Mouse (Mus musculus): ENCODE data around the gene Foxp1. TPM values are rescaled to one million over a fixed set of nuclear protein-coding genes. Genes with fewer than 3 reads are reported as not detected.

Gene Foxp1
- total RNA-seq, 2 experiments from 2014 or later = 88.5 to 93.5 TPM

DNA sequence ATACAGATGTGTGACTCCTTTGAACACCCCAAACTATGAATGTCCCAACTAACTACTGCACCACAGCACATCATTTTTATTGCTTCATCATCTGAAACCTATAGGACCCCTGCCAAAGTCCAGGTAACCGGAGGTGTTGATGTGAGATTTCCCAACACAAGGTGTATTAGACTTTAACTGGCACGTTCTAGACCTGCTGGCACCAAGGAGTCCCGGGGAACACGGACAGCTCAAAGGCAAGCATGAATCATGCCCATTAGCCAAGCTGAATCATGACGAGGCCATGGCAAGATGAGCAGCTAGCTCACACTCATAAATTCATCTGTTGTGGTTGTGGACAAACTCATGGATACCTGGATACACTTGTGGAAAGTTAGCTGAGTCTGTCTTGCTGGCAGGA is 568.1 kb downstream of the Foxp1 start:
- no peak for TF ChIP-seq CTCF (conservative IDR thresholded peaks at IDR 0.05)
- Histone ChIP-seq H3K27ac (no peak overlapping the region), H3K4me3 (no peak overlapping the region)
- DNase-seq (ENCODE audit: low spot score in 2 of 2) = no peak

DNA sequence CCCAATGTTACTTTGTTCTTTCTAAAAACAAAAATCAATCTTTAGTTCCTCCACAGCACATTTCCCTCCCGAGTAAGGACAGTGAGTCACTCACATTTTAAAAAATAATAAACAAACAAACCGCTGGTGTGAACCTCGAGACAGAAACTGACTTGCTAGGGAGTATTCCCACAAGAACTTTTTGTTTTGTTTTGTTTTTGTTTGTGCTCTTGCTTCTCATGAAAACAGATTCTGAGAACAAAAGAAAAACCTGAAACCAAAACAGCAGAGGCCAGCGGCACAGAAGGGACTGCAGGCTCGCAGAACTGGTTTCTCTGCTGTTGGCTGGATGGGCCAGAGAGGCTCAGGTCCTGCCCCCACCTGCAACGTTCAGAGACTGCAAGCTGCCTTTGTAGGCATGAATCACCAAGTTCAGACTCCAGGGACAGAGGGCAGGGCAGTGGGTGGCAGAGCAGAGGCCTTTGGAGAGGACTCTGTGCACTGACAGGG is 572.8 kb downstream of the Foxp1 start:
- TF ChIP-seq CTCF (conservative IDR thresholded peaks at IDR 0.05) = no peak
- Histone ChIP-seq H3K4me3 (no peak overlapping the region), H3K27ac (peak overlapping the region; percentile 63)
- no peak for DNase-seq (ENCODE audit: low spot score in 2 of 2)

DNA sequence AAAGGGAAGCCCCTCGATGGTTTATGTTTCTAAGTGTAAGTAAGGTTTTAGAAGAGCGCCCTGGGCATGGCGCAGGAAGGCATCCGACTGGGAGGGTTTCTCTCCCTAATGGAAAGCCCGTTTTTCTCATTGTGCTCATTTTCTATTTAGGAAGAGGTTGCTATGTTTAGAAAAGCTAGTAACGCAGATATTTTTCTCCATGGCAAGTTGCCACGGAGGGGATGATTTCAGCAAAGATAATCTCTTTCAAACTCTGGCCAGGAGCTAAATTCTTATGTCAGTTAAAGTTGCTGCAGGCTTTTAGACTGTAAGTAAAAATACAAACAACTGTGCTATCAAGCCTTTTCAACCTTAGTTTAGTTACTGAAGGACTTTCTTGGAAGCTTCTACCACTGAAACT is 573.2 kb downstream of the Foxp1 start:
- Histone ChIP-seq H3K4me3 (no peak overlapping the region), H3K27ac (peak overlapping the region; percentile 63; the same call in 1 of the 2 replicates)
- TF ChIP-seq CTCF (conservative IDR thresholded peaks at IDR 0.05) = no peak
- DNase-seq (ENCODE audit: low spot score in 2 of 2) = no peak

DNA sequence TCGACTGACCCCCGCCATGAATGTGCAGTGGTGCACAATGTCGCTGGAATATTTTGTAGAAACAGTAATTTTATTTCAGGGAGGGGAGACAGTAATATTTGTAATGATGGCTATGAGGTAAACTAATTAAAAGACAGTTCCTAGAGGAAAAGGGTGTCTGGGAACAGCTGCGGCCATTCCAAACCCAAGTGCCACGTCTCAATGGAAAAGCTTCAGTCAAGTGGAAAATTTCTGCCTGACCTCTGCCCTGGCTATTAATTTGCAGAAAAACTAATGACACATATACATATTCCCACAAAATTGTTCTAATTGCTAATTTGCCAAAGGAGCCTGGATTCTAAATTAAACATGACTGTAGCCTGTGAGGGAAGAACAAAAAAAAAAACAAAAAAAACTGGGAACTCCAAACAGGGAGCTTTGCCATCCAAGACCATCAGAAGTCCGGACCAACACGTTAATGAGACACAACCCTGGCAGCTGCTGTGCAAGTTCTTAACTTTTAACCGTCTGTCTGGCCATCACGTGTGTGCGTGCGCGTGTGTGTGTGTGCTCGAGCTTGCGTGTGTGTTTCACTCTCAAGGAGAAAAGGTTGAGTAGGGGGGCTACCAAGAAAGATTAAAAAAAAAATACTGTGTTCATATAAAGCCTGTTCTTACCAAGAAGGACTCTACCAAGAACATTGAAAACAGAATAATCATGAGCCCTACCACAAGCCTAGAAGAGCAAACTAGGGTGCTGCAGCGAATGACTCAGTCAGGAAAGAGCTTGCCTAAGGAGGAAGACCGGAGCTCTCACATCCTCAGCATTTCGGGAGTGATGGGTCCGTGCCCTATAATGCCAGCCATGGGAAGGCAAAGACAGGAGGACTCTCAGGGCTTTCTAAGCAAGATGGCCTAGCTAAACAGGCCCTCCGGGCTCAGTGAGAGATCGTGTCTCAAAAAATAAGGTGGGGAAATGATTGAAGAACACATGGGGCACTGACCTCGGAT is 574.1 kb downstream of the Foxp1 start:
- no peak for TF ChIP-seq CTCF (conservative IDR thresholded peaks at IDR 0.05)
- H3K27ac ChIP-seq = no peak overlapping the region
- DNase-seq (ENCODE audit: low spot score in 2 of 2) = no peak
- H3K4me3 ChIP-seq = no peak overlapping the region

DNA sequence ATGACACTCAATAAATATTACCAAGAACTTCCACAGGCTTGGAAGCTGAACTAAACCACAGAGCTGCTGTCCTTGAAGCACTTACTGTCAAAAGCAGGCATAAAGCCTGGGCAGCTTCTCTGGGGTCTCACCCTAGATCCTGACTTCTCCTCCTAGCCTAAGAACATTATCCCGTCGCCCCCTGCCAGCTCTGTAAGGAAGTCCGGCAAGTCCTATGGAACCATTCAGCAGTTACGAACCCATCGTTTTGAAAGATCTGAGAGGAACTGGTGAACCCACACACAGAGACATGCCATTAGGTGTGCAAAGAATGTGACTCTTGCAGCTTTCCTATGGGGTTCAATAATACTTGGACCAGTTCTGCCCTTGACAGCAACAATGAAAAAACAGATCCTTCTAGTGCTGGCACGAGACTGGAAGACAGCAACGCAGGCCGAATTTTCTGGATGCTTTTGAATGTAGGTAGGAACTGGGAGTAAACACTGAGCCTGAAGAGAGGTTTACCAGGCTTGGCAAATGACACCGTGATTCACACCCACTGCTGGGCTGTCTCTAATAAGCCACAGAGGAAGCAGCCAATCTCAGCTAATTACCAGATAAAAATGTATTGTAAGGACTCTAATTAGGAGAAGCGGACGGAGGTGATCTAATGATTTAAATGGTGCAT is 574.9 kb downstream of the Foxp1 start:
- Histone ChIP-seq H3K4me3 (no peak overlapping the region), H3K27ac (no peak overlapping the region)
- DNase-seq (ENCODE audit: low spot score in 2 of 2) = no peak
- no peak for TF ChIP-seq CTCF (conservative IDR thresholded peaks at IDR 0.05)

DNA sequence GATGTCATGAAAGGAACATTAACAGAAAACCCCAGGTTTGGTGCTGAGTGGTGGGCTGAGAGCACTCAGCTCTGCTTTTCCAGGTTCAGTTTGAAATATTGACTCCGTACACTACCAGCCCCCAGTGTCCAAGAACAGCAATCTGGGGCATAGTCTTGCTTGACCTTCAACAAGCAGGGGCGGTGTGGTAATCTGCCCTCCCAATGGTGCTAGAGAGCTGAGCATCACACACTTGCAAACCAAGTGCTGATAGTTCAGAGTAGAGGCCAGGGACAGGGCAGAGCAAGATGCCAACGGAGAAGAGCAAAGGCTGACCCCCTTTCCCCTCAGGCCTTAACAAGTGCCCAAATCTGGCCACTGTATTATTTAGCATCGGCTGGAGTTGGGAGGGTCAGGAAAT is 575.8 kb downstream of the Foxp1 start:
- Histone ChIP-seq H3K4me3 (no peak overlapping the region), H3K27ac (no peak overlapping the region)
- TF ChIP-seq CTCF (conservative IDR thresholded peaks at IDR 0.05) = no peak
- DNase-seq (ENCODE audit: low spot score in 2 of 2) = no peak

DNA sequence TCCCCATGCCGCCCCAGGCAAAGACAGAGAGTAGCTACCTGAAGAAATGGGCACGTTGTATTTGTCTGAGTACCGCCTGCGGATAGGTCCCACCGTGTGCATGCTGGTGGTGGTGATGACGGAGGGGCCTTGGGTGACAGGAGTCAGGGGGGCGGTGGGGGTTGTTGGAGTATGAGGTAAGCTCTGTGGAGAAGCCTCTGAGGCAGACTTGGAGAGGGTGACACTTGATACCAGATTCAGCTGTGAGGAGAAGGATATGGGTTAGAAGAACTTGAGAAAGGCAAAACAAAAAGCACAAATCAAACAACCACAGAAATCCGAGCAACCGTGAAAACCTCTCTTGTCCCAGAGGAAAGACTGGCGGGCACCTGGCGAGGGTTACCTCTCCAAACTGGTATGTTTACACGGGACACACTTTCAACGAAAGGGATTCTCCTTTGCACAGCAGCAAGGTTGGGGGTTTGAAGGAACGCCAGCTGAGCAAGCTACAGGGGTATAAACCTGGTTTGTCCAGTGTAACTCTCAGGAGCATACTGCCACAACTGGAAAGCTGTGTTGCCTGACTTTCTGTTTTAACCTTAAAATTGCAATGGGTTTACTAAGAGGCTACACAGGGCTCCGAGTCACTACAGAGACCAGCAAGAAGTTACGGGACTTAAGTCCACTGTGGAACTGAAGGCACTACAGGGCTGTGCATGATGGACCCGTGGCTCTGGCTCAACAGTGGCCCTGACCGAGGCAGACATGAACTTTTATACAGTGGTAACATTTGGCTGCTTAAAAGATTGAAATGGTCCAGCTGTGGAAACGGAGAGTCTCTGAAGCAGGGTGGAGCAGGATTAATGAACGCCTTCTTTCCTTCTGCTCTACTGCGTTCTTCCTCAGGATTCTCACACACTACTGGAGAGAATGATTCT is 576.8 kb downstream of the Foxp1 start:
- H3K27ac ChIP-seq = no peak overlapping the region
- no peak for TF ChIP-seq CTCF (conservative IDR thresholded peaks at IDR 0.05)
- no peak overlapping the region for H3K4me3 ChIP-seq
- no peak for DNase-seq (ENCODE audit: low spot score in 2 of 2)

DNA sequence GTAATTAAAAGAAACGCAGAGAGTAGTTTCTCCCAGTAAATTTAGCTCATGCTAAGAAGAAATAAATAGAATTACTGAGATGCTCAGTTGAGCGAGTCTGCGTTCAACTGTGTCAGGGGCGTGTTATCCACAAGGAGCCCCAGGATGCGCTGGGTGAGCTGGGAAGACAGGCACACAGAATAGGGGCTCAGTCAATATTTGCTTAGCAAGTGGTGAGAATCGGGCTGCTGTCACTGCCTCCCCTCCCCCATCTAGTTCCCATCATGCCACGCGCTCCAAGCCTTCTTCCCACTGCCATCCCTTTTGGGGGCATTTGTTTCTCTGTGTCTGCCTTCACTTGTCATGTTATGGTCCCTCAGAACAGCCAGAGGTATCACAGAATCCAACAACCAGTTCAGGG is 584.2 kb downstream of the Foxp1 start:
- no peak overlapping the region for H3K27ac ChIP-seq
- no peak overlapping the region for H3K4me3 ChIP-seq
- TF ChIP-seq CTCF (conservative IDR thresholded peaks at IDR 0.05) = no peak
- DNase-seq (ENCODE audit: low spot score in 2 of 2) = no peak

DNA sequence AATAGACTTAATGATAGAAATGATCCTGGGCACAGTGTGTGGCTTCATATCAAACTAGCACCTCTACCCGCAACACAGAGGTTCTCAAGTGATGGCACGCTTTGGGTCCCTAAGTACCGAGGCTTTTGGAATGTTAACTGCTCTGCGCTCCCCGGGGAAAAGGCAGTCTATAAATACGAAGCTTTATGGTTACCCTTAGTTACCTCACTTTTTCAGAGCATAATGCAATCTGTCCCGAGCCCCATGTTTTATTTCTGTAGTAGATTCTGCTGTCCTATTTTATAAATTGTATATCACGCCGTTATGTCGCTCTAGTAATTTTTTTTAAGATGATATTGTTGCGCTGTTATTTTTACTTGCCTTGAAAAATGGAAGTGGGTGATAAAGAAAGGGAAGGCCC is 585.0 kb downstream of the Foxp1 start:
- Histone ChIP-seq H3K27ac (no peak overlapping the region), H3K4me3 (no peak overlapping the region)
- no peak for TF ChIP-seq CTCF (conservative IDR thresholded peaks at IDR 0.05)
- no peak for DNase-seq (ENCODE audit: low spot score in 2 of 2)

DNA sequence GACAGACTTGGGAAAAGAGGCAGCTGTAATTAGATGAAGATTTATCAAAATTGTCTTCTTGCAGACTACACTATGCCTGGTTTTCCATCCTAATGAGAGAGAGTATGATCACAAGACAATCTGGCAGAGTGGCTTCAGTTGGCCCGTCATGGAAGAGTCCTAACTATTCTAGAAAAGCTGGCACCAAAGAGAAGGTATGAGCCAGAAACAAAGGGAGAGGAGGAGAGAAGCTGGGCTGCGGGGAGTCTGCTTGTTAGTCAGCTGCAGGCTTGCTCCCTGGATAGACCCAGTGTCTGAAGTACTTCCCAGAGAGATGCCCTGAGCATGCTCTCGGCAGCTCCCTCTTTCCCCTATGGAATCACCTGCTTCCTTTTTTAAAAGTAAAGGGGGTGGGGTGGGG is 586.1 kb downstream of the Foxp1 start:
- TF ChIP-seq CTCF (conservative IDR thresholded peaks at IDR 0.05) = no peak
- Histone ChIP-seq H3K4me3 (no peak overlapping the region), H3K27ac (no peak overlapping the region)
- DNase-seq (ENCODE audit: low spot score in 2 of 2) = no peak

DNA sequence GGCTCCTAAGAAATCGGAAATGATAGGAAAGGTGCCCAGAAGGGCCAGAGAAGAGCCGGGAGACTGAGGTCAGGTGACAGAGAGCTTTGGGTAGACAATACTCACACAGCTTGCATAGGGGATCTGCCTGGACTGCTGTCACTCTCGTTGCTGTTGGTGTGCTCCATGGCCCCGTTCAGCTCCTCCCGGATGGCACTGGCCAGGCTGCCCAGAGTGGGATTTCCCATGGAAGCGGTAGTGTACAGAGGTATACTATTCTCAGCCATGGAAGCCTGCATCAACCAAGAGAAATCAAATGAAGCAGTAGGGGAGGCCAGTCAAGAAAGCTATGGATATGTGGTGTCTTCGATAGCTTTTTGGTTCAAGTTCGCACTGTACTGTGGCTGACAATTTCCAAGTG is 587.4 kb downstream of the Foxp1 start:
- no peak for TF ChIP-seq CTCF (conservative IDR thresholded peaks at IDR 0.05)
- H3K4me3 ChIP-seq = no peak overlapping the region
- no peak overlapping the region for H3K27ac ChIP-seq
- no peak for DNase-seq (ENCODE audit: low spot score in 2 of 2)

DNA sequence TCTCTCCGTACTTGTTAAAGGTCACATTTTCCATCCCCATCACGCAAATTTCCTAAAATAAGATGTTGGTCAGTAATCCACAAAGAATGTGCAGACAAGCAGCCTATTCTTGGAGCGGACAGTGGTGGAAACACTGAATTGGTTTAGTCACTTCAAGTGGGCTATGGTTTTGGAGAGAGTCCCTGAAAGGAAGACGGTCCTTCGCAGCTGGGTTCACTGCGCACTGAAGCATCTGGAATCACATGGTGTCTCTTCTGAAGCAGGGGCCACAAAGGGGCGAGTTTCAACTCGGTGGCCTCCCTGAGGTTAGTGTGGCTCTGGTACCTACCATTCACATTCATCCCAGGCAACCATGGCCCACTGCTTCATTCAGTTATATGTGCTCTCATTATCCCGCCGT is 588.1 kb downstream of the Foxp1 start:
- TF ChIP-seq CTCF (conservative IDR thresholded peaks at IDR 0.05) = no peak
- H3K4me3 ChIP-seq = no peak overlapping the region
- H3K27ac ChIP-seq = no peak overlapping the region
- no peak for DNase-seq (ENCODE audit: low spot score in 2 of 2)

Data from layer of hippocampus, adult 2 months (tissue).